Mouse (Mus musculus) bone marrow, adult 2 months (tissue): ENCODE results near the gene Cwc22.

Experiments used
- CTCF ChIP-seq: fragments of 200-500 bp; IDR thresholded peaks from 2 replicates; pipeline ENCODE4 v1.5.1; 2011; ENCODE audit warnings: low read length, control low read depth; ENCODE audit not compliant: control insufficient read depth, insufficient read depth
- POLR2A ChIP-seq: fragments of 200-500 bp; IDR thresholded peaks from 2 replicates; pipeline ENCODE4 v1.6.1; 2011; ENCODE audit warnings: low read depth, mild to moderate bottlenecking, control low read depth, low read length, borderline replicate concordance; ENCODE audit not compliant: control insufficient read depth

- TF ChIP-seq POLR2A (no peak), CTCF (no peak)
Observed at GRCm38 (mm10) chr2:77920621-77921020, 25.6 kb downstream of the Cwc22 start.
